Mouse (Mus musculus) urinary bladder, postnatal 14 days (tissue): ENCODE results near the gene Zfp14.

ENCODE experiments used
- DNase-seq: peaks from one replicate; pipeline ENCODE4 v3.0.0; 2021; ENCODE audit warnings: low spot score

Gene Zfp14

DNA sequence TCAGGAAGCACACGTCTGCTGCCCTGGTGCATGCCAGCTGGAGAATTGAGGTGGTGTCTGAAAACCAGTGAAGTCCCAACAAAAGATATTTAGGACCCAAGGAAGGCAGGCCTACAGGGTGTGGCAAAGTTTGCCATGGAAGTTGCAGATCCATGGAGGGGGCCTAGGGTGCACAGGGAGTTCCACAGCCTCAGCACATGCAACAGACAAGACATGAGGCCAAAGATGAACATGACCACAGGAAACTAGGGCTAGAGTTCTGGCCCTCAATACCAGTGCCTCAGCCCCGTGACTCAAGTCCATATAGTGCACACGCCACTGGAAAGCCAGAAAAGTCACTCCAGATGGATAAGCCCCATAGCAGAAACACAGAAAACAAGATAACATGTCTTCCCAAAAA lies 22.6 kb downstream of the Zfp14 start:
- no peak for DNase-seq

DNA sequence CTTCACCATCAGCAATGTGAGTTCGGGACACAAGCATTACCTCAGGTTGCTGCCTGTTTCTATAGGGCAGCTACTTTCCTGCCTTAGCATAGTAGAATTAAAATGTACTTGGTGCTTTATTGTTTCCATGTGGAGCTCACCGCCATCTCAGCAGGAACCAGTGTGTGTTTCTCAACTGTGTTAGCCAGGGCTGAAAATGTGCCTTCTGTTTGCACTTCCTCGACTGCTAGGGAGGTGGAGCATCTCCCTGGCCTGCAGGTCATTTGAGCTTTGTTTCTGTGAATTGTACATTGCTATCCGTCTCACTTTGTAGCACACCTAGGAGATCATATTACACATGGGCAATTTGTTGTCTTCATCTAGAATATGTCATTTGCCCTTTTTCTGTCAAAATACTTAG lies 23.8 kb downstream of the Zfp14 start:
- no peak for DNase-seq

DNA sequence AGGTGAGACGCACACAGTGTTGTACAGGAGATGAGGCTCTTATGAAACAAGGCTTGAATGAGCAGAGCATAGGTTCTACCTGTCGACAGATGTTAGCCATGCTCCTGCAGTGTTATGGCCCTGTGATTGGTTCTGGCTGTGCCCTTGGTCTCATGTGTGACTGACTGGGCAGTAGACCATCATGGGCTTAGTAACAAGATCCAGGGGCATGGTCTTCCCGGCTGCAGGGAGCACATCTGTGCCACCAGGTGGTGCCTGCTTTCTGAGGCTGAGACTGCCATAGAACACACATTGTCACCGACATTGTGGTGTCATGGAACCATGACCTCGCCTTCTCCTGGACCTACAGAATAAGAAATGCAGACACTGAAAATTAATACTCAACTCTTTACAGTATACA lies 25.8 kb downstream of the Zfp14 start:
- no peak for DNase-seq

DNA sequence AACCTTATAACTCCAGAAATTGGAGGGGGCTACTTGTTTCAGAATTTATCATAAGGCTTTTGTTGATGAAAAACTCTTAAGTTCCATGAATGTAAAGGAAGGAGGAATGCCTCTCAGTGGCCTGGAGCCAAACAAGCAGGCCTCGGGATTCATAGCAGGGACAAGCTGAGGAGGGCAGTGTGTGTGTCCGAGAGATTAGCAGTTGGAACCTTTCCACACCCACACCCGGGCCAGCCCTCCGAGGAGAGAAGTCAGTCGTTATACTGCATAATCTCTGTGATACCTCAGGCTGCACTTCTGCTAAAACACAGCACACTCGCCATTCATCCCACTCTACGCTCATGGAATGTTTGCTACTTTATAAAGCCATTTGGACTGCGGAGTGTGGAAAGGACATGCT lies 27.4 kb downstream of the Zfp14 start:
- DNase-seq: no peak

DNA sequence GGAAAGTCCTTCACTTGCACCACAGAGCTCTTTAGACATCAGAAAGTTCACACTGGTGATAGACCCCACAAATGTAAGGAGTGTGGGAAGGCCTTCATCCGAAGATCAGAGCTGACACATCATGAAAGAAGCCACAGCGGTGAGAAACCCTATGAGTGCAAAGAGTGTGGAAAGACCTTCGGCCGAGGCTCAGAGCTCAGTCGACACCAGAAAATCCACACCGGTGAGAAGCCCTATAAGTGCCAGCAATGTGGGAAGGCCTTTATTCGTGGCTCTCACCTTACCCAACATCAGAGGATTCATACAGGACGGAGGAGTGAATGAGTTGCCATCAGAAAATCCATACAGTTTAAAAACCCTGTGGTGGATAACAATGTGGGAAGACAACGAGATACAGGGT lies 27.9 kb downstream of the Zfp14 start:
- no peak for DNase-seq

DNA sequence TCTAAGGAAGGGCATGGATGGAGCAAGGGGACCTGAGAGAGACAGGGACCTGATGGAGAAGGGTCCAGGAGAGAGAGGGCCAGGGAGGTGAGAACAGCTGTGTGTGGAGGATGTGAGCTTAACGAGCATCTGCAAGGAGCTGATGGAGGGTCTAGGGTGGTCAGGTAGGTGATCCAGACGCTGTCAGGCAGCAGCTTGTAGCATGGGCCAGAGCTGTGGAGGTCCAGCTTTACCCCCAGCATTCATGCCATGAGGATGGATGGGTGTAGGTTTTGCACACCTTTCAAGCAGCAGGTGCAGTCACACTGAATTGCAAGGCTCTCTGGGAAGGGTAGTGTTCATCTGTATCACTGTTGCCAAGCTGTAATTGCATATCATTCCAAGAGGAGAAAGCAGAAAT lies 31.6 kb downstream of the Zfp14 start:
- no peak for DNase-seq

DNA sequence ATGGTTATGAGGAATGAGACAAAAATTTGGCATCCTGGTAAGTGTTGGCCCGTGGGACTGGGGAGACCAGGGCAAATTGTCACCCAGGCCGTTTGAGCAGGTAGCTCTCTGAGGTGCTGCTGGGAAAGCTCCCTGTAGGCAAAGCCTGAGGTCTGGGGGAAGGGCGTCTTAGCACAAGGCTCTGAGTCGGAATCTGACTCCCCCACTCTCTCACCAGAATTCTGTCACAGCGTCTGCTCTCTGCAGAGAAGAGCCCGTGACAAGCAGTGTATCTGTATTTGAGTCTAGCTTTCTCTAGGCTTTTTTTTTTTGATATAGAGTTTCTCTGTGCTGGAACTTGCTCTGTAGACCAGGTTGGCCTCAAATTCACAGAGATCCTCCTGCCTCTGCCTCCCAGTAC lies 34.0 kb downstream of the Zfp14 start:
- DNase-seq: no peak

DNA sequence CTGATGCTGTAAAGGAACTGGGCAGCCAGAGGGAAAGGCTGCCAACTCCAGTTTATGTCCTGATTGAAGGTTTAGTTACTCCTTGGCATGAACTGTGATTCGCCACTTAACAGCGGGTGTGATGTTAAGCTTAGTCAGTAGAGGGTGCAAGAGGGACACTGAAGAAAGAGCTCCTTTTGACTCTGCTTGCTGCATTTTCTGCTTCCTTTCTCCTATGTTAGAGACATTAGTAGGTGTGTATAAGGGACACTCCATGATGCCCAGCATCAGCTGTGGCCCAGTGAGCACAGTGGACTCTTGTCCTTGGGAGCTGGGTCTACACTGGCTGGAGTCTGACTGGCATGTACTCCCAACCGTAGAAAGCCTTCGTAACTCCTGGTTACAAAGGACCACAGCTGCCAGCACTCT lies 38.2 kb downstream of the Zfp14 start:
- DNase-seq: peak; percentile 58

DNA sequence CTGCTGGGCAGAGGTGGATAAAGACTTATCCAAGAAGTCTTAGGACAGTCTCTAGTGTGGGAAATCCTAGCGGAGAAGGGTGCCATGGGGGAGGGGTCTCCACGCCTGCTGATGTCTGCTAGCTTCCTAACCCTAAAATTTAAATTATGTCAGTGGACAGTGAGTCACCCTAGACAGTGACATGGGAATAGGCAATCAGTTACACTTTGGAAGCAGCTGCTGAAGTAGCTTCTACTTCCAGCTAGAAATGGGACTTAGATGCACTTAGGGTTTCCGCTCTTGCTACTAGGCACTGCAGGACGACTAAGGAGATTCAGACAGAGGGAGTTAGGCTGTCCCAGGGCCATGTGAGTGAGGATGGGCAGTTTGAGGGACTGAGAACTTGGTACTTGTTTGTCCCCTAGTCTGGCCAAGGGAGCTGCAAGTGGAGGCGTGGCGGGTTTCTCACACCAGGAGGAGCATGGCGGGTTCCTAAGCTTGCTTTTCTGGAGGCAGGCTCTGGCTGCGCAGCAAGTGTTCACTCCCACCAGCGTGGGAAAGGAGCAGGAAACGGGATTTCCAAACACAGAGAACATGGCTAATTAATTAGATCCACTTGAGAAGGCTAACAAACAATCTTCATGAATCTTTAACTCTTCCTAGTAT lies 40.5 kb downstream of the Zfp14 start:
- DNase-seq: peak; percentile 14

DNA sequence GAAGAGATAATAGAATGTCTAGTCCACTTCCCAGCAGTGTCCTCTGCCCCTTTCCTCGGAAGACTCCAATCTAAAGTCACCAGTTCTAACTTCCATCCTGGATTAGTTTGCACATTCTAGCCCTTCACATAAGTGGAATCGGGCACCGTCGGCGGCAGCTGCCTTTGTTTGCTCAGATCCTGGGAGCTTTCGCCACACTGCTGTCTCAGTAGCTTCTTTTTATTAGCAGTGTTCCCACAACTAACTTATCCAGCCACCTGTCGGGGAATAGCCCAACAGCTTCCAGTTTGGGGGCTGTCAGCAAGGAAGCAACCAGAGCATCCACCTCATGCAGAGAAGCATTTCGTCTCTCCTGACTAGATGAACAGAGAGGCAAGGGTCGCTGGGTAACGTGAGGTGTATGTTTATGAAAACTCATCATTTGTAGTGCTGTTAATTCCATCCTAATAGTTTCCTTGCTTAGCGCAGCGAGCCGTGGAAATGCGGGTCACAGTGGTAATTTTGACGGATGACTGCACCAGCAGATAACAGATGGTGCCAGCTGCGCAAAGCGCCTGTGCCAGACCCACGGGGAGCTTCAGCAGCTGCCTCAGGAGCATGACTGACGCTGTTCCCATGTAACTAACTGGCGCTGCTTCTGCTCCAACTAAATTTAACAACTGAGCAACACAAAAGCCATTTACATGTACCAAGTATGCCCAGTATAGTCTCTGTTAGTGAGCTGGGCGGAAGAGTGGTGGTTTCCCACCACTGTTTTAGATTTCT lies 41.7 kb downstream of the Zfp14 start:
- no peak for DNase-seq

DNA sequence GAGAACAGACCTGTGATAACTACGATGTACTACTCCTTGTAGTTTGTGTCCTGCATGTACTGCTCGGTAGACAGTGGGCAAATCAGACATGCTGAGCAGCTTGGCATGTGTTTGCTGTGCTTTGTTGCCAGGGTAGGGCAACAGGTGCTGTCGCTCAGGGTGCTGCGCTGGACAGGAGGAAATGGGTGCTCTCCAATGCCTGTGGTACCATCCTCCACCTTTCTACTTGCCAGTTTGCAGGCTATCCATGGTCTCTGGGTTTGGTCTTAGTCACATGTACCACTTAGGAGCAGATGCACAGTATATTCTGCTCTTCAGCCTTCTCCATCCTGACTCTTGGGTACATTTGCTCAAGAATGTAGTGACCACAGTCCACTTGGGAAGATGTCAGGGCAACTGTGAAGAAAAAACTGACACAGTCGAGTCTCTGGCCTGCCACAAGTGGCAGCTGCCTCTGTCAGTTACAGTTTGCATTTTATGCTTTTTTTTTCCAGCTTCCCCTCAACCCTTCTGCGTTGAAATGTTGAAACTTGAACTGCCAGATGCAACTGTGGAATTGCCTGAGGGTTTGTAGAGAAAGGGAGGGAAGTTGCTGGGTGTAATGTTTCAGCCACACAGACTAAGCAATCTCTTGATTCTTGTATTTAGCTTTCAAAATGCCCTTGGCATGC lies 43.0 kb downstream of the Zfp14 start:
- DNase-seq: no peak

DNA sequence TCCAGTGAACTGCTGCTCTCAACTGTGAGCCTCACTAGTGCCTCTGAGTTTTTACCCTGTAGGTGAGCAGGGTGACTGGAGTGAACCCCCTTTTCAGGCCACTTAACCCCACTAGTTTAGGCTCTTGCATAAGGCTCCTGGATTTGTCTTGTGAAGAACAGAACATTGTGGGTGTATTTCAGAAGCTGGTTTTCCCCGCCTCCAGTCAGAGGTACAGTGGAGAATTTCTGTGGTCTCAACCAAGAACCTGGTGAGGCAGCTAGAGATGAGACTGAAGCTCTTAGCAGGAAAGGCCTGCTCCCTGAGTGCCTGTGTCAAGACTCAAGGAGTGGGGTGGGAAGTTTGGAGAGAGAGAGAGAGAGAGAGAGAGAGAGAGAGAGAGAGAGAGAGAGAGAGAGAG lies 43.6 kb downstream of the Zfp14 start:
- DNase-seq: no peak

DNA sequence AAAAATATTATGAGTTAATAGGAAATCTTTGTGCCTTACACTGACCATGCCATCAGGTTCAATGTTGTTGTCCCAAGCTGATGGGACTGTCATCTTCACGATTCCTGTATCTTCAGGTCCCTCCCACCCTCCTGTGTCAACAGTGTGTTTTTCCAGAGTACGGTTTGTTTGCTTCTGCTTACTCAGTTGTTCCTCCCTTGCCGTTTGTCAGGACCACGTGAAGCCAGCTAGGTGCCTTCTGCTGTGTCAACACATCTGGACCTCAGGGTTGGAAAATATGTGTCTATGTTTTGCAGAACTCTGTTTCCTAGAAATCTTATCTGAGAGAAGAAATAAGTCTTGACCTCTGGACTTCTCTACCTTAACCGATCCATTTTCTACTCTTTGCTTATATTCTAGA lies 50.6 kb downstream of the Zfp14 start:
- DNase-seq: no peak

DNA sequence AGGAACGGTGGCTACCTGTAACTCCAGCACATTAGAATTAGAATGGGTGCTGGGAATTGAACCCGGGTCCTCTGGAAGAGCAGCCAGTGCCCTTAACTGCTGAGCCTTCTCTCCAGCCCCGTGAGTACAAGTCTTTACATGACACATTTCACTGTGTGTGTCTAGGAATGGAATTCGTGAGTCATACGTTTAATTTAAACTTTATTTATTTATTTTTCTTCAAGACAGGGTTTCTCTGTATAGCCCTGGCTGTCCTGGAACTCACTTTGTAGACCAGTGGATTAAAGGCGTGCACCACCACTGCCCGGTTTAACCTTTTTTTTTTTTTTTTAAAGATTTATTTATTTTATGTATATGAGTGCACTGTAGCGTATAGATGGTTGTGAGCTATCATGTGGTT lies 56.0 kb downstream of the Zfp14 start:
- no peak for DNase-seq

DNA sequence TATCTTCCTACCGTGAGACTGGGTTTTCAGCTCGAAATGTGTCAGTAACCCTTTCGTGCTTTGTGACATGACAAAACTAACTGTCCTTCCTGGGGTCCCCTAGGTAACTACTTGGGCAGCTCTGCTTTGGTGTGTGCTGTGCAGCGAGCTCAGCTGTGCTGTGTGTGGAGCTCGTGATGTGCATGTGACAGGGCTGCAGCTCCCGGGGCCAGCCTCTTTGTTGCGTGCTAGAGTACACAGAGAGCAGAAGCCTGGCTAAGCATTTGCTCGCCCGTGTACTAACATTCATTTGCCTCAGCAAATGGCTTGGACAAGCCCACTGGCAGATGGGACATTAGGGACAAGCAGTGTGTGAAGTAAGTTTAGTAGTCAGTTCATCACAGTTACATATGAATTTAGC lies 57.8 kb downstream of the Zfp14 start:
- DNase-seq: no peak

DNA sequence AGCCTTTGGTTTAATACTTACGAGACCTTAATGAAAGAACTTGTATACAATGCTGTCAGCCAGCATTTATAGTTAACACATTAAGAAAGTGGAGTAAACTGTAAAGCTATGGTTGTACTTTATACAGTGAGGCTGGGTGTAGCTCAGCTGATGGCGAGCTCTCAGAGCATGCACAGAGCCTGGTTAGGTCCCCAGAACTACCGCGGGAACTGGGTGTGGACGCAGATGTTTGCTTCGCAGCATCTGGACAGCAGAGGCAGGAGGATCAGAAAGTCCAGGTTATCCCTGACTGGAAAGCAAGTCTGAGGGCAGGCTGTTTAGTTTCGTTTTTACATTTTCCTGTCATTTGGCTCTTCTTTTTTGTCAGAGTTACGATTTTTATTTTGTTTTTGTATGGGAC lies 58.5 kb downstream of the Zfp14 start:
- DNase-seq: no peak

DNA sequence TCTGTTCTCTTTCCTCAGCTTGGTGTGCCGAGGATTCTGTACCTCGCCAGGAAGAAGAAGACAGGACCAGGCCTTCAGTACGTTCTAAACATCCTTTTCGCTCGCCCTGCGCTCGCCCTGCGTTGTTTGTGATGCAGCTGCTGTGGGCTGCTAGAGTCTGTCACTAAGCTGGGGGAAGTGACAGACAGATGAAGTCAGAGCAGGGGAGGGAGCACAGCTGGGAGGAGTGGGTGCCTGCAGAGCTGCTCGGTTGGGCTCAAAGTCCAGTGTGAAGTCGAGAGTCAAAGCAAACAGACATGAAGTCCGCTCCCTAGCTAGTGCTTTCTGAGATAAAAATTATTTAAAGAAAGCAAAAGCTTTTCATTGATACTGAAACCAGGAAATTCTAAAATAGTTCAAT lies 62.1 kb downstream of the Zfp14 start:
- DNase-seq: no peak

DNA sequence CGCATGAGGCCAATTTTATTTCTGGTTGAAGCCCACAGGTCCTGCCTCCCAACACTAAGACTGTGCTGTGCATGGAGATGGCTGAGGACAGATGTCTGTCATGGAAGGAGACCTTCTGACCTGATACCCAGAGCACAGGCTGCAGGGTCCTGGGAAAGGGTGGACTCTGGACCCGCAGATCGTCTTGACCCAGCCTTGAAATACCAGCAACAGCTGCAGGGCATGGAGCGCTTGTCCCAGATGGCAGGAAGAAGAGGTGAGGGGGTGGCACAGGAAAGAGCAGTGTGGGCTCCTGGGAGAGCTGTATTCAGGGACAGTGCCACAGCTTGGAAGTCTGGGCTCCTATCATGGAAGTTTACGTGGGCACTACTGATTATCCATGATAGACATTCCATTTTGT lies 63.6 kb downstream of the Zfp14 start:
- no peak for DNase-seq
